Mouse (Mus musculus) midbrain, embryonic 11.5 days (tissue): ENCODE results near the gene Ica1l. TPM values are rescaled to one million over a fixed set of nuclear protein-coding genes. Genes with fewer than 3 reads are reported as not detected.
"Not testable (repeated sequence)": the region's sequence is repeated elsewhere in the genome, so short reads cannot be mapped to it uniquely, and the experiment has no call there.

Experiments
- ATAC-seq: fragments of 200-750 bp; cut with Nextera tagmentation; 2 replicates; pipeline ENCODE4 v1.8.0; 2017; ENCODE audit warnings: moderate TSS enrichment, moderate library complexity; ENCODE audit not compliant: low FRiP score
- DNase-seq: peaks from one replicate; pipeline ENCODE4 v3.0.0; 2015; ENCODE audit warnings: low spot score; ENCODE audit errors: missing footprints
- H3K27ac ChIP-seq: fragments of 300-500 bp; sonication (generic); 2 replicates; pipeline ENCODE4 v1.5.1; 2014; ENCODE audit warnings: low read depth, low read length
- H3K27me3 ChIP-seq: fragments of 300-500 bp; sonication (generic); 2 replicates; pipeline ENCODE4 v1.6.1; 2014; ENCODE audit warnings: mild to moderate bottlenecking, low read length, moderate library complexity, mixed read lengths; ENCODE audit not compliant: control insufficient read depth, insufficient read depth
- H3K36me3 ChIP-seq: fragments of 300-500 bp; sonication (generic); 2 replicates; pipeline ENCODE4 v1.6.1; 2014; ENCODE audit warnings: mild to moderate bottlenecking, low read length, moderate library complexity, mixed read lengths; ENCODE audit not compliant: control insufficient read depth, insufficient read depth
- H3K4me1 ChIP-seq: fragments of 300-500 bp; sonication (generic); 2 replicates; pipeline ENCODE4 v1.6.1; 2014; ENCODE audit warnings: low read length; ENCODE audit not compliant: control insufficient read depth, insufficient read depth
- H3K4me2 ChIP-seq: fragments of 300-500 bp; sonication (generic); 2 replicates; pipeline ENCODE4 v1.6.1; 2014; ENCODE audit warnings: mild to moderate bottlenecking, moderate library complexity
- H3K4me3 ChIP-seq: fragments of 300-500 bp; sonication (generic); 2 replicates; pipeline ENCODE4 v1.5.1; 2014; ENCODE audit warnings: low read depth, low read length
- H3K9ac ChIP-seq: fragments of 300-500 bp; sonication (generic); 2 replicates; pipeline ENCODE4 v1.6.1; 2014; ENCODE audit warnings: low read length
- H3K9me3 ChIP-seq: fragments of 300-500 bp; sonication (generic); 2 replicates; pipeline ENCODE4 v1.6.1; 2016; ENCODE audit warnings: low read length; ENCODE audit not compliant: control insufficient read depth
- WGBS: fragments of 180-500 bp; shearing (Covaris S2); extraction: QIAGEN DNeasy Blood & Tissue Kit; methylation state at CpG from one replicate; pipeline ENCODE4 v1.1.7; 2014; 5-methylcytosine and 5-hydroxymethylcytosine counted together
- polyA plus RNA-seq: library from polyadenylated mRNA; unstranded; fragments of >200 nt; fragmentation: Nextera tagmentation; extraction: Ambion mirVana; gene quantifications from 2 replicates; pipeline ENCODE4 v1.2.1, GENCODE M21; 2014

The Ica1l gene
- 3.6 and 3.7 TPM in 2 replicates for polyA plus RNA-seq

DNA sequence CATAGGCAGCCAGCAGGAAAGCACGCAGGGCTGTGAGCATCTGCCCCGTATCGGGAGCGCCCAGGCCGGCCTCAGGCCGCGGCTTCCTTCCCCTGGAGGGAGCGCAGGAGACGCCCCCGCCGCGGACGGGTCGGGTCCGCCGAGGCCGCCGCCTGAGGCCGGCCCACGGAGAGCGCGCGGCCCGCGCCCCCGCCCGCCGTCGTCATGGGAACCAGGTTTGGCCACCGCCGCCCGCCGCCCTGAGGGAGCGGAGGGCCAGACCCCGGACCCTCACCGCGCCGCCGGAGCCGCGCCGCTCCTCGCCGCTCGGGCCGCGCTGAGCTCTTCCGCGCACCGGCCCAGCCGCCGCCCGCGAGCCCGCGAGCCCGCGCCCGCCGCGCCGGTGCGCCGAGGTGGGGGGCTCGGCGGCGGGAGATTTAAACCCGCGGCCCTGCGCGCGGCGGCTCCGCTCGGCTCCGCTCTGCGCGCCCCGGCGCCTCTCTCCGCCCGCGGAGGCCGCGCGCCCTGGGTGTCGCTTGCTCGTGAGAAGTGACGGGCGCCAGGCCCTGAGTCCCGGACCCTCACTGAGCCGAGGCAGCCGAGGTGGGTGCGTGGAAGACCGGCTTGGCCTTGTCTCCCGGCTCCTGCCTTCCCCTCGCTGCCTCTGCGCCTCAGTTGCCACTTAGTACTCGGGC lies at the start of gene Ica1l:
Gene Ica1l (minus strand): TSS at position 389 of the 674 bp plus-strand sequence.
- ATAC-seq = peak; percentile 94
- DNase-seq = peak; percentile 95
- H3K27me3 ChIP-seq = peaks cover 10% of the 10 kb centered on the region
- peak within 1 kb of the TSS; percentile 79 for H3K4me3 ChIP-seq
- H3K9me3 ChIP-seq = no peaks in the 10 kb centered on the region
- no peaks in the 10 kb centered on the region for H3K4me1 ChIP-seq
- WGBS = under 1% methylated on average over 79 of the region's 99 CpGs
- peak within 1 kb of the TSS; percentile 71 for H3K9ac ChIP-seq
- no peaks in the 10 kb centered on the region for H3K36me3 ChIP-seq
- H3K27ac ChIP-seq = no peak within 1 kb of the TSS
- peak within 1 kb of the TSS; percentile 88 for H3K4me2 ChIP-seq

DNA sequence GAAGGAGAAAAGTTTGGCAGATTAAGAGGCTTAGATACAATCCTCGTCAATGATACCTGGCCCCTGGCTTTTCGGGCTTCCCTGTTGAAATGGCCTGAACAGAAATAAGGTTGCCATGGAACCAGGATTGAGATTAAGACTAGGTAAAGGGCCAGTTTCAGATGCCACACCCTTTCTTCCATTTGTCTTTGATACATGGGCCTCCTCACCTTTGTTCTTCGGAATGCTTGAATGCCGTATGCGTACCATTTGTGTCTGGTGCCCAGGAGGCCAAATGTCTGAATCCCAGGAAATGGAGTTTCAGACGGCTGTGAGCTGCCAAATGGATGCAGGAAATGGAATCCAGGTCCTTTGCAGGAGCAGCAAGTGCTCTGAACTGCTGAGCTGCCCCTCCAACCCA lies 33.4 kb upstream of the Ica1l start:
- ATAC-seq (no peak), DNase-seq (peak; percentile 19)
- Histone ChIP-seq H3K4me1 (no peaks in the 10 kb centered on the region), H3K9ac (no peak overlapping the region), H3K36me3 (peaks cover 2% of the 10 kb centered on the region; the same call in 1 of the 2 replicates), H3K27ac (no peak overlapping the region), H3K4me2 (no peak overlapping the region), H3K27me3 (no peaks in the 10 kb centered on the region), H3K9me3 (no peaks in the 10 kb centered on the region), H3K4me3 (no peak overlapping the region)
- WGBS = 89% methylated on average over 6 of the region's 6 CpGs

DNA sequence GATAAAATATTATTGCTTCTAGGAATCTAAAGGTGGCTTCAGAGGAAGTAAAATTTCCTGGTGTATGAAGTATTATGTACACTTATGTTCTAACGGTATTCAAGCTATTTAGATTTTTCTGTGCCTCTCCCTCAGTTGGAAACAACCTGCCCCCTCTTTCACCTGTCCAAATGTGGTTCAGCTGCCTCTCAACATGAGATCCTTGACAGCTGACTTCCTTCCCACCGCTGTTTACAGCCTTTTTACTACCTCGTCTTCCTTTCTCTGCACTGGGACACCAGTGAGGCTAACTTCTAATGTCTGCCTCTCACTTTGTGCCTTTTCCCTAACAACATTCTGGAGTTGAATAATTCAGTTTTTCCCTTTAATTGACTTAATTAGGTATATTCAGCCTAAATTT lies 32.6 kb upstream of the Ica1l start:
- Histone ChIP-seq H3K4me3 (no peak overlapping the region), H3K27ac (no peak overlapping the region), H3K36me3 (peaks cover 2% of the 10 kb centered on the region; the same call in 1 of the 2 replicates), H3K9ac (no peak overlapping the region), H3K4me1 (no peaks in the 10 kb centered on the region), H3K4me2 (no peak overlapping the region), H3K27me3 (no peaks in the 10 kb centered on the region), H3K9me3 (no peaks in the 10 kb centered on the region)
- ATAC-seq = no peak
- 84% methylated on average over 3 of the region's 3 CpGs for WGBS
- no peak for DNase-seq

DNA sequence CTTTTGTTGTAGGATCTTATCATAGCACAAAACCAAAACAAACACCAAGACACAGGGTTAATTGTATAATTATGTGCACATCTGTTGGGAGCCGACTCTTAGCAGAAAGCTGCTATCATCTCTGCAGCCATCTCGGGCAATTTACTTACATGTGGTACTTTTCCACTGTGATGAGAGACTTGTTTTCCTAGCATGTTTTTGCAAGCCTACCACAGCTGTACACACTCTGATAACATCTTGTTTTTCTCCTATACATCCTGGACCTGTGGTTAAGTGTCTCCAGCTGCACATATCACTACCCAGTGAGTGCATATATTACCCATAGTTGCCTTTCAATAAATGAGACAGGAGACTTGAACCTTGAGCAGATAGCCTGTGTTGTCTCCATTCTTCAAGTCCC lies 32.0 kb upstream of the Ica1l start:
- Histone ChIP-seq H3K36me3 (no peaks in the 10 kb centered on the region; the same call in 1 of the 2 replicates), H3K9ac (no peak overlapping the region), H3K9me3 (no peaks in the 10 kb centered on the region), H3K4me1 (no peaks in the 10 kb centered on the region), H3K27ac (no peak overlapping the region), H3K4me2 (no peak overlapping the region), H3K4me3 (no peak overlapping the region), H3K27me3 (no peaks in the 10 kb centered on the region)
- DNase-seq = no peak
- 86% methylated on average over 2 of the region's 2 CpGs for WGBS
- no peak for ATAC-seq

DNA sequence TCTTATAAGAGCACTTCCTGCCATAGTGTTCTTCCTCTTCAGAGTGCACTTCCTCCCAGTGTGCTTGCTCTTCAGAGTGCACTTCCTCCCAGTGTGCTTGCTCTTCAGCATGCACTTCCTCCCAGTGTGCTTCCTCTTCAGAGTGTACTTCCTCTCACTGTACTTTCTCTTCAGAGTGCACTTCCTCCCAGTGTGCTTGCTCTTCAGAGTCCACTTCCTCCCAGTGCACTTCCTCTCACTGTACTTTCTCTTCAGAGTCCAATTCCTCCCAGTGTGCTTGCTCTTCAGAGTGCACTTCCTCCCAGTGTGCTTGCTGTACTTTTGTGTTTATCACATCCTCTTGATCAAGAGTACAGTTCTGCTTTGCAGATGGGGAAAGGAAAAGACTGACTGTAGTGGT lies 27.7 kb upstream of the Ica1l start:
- H3K27me3 ChIP-seq, H3K4me2 ChIP-seq, DNase-seq, H3K4me1 ChIP-seq, H3K27ac ChIP-seq, H3K4me3 ChIP-seq, ATAC-seq, H3K9me3 ChIP-seq, H3K9ac ChIP-seq, H3K36me3 ChIP-seq: not testable (repeated sequence)

DNA sequence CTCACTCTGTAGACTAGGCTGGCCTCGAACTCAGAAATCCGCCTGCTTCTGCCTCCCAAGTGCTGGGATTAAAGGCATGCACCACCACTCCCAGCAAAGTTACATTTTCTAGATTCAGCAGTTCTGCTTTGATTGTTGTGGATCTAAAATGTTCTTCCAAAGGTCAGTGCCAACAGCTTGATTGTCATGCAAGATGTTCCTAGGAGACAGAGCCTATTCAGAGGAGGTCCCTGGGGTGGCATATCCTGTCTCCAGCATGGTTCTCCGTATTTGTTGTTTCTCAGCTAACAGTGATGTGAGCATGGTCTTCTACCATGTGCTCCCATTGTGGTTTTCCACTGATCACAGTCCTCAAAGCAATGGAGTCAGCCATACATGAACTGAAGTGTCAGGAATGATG lies 13.3 kb upstream of the Ica1l start:
- H3K4me3 ChIP-seq = no peak overlapping the region
- H3K27me3 ChIP-seq = no peaks in the 10 kb centered on the region
- no peak for DNase-seq
- H3K9ac ChIP-seq = no peak overlapping the region
- H3K9me3 ChIP-seq = no peaks in the 10 kb centered on the region
- 85% methylated on average over 3 of the region's 3 CpGs for WGBS
- ATAC-seq = no peak
- H3K4me2 ChIP-seq = no peak overlapping the region
- H3K4me1 ChIP-seq = no peaks in the 10 kb centered on the region
- no peaks in the 10 kb centered on the region for H3K36me3 ChIP-seq
- no peak overlapping the region for H3K27ac ChIP-seq

DNA sequence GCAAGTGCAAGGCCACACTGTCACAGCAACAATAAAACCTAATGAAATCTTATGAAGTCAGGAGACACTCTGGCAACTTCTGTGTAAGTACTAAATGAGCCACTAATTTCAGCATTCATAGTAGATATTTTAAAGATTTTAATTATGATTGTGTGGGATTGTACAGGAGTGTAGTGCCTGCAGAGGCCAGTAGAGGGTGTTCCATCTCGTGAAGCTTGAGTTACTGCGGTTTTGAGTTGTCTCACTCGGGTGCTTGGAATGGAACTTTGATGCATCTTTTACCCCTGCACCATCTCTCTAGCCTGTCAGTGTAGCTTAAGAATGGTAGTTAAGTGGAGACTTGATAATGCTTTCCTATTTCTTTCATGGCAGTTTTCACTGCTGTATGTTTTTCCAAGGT lies 11.7 kb upstream of the Ica1l start:
- Histone ChIP-seq H3K4me3 (no peak overlapping the region), H3K27me3 (no peaks in the 10 kb centered on the region), H3K4me2 (no peak overlapping the region), H3K9ac (no peak overlapping the region), H3K9me3 (no peaks in the 10 kb centered on the region), H3K4me1 (no peaks in the 10 kb centered on the region), H3K27ac (no peak overlapping the region), H3K36me3 (no peaks in the 10 kb centered on the region)
- no peak for ATAC-seq
- DNase-seq = no peak
- 50% methylated on average over 3 of the region's 3 CpGs for WGBS

DNA sequence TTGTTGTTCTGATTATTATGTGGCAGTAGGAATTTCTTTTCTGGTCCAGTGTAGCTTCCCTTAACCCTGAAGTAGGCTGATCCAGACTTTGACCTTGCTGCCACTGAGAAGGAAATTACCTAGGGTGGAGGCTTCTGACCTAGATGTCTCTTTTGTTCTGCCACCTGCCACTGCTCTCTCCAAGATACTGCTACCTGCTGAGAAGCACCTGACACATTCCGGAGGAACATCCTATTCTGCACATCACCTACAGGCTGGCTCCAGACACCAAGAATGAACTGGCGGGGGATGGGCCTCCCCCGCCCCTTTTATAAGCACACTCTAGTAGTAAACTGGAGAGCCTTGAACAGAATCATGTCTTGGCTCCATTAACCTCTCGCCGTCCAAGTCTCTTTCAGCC lies 4.5 kb upstream of the Ica1l start:
- not testable (repeated sequence) for H3K9me3 ChIP-seq, DNase-seq, H3K9ac ChIP-seq, H3K4me1 ChIP-seq, H3K36me3 ChIP-seq, H3K27ac ChIP-seq, H3K4me3 ChIP-seq, H3K4me2 ChIP-seq, H3K27me3 ChIP-seq, ATAC-seq
- WGBS = 92% methylated on average over 5 of the region's 5 CpGs

DNA sequence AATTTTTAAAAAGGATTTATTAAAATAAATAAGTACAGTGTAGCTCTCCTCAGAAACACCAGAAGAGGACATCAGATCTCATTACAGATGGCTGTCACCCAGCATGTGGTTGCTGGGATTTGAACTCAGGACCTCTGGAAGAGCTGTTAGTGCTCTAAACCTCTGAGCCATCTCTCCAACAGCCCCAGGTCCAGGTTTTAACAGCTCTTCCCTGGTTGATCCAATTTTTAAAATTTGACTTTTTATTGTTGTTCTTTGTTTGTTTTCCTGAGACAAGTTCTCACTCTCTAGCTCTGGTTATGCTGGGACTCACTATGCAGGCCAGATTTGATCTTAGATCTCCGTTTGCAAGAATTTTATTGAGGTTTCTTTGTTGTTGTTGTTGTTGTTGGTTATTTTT lies 1.6 kb upstream of the Ica1l start:
- no peak overlapping the region for H3K4me3 ChIP-seq
- H3K9ac ChIP-seq = no peak overlapping the region
- H3K27ac ChIP-seq = no peak overlapping the region
- peaks cover 10% of the 10 kb centered on the region for H3K27me3 ChIP-seq
- 97% methylated on average over 1 of the region's 1 CpGs for WGBS
- no peak overlapping the region for H3K4me2 ChIP-seq
- ATAC-seq (no peak), DNase-seq (peak; percentile 35)
- H3K9me3 ChIP-seq = no peaks in the 10 kb centered on the region
- H3K36me3 ChIP-seq = no peaks in the 10 kb centered on the region
- H3K4me1 ChIP-seq = no peaks in the 10 kb centered on the region
